Mouse (Mus musculus): Measurements from ENCODE around the gene Nwd1. TPM values are rescaled to one million over a fixed set of nuclear protein-coding genes. Genes with fewer than 3 reads are reported as not detected.

Gene Nwd1
- polyA plus RNA-seq, 1 experiment from 2014 or later: not detected

- Histone ChIP-seq H3K36me3 (ENCODE audit: insufficient read depth) (no peaks in the 10 kb centered on the region), H3K9me3 (ENCODE audit: low read depth, low read length) (no peaks in the 10 kb centered on the region), H3K27ac (ENCODE audit: low read depth) (no peak overlapping the region), H3K9ac (no peak overlapping the region), H3K27me3 (ENCODE audit: insufficient read depth, low read length) (no peaks in the 10 kb centered on the region), H3K4me1 (ENCODE audit: insufficient read depth) (no peaks in the 10 kb centered on the region), H3K4me2 (no peak overlapping the region), H3K4me3 (ENCODE audit: low read depth, low read length) (no peak overlapping the region)
- WGBS: 51% methylated on average over 5 of the region's 5 CpGs
- ATAC-seq (ENCODE audit: insufficient read depth) (no peak), DNase-seq (no peak)
- no peak for TF ChIP-seq CTCF (IDR thresholded peaks at IDR 0.05; ENCODE audit: low read depth)
Observed at GRCm38 (mm10) chr8:72716594-72716993, 70.1 kb downstream of the Nwd1 start.

- ATAC-seq (ENCODE audit: insufficient read depth): no peak
- no peak overlapping the region for H3K9ac ChIP-seq
- 23% methylated on average over 1 of the region's 1 CpGs for WGBS
Observed at GRCm38 (mm10) chr8:72720541-72720940, 74.0 kb downstream of the Nwd1 start.

GRCm38 (mm10) chr8:72722769-72723650, 76.5 kb downstream of the Nwd1 start, which contains the start of gene Sin3b:
Gene Sin3b (plus strand): TSS chr8:72723285.
- peak within 1 kb of the TSS; percentile 97 for H3K9ac ChIP-seq
- WGBS: 14% methylated on average over 55 of the region's 56 CpGs

More at GRCm38 (mm10) chr8:72720541-72720940, 74.0 kb downstream of the Nwd1 start:
- Histone ChIP-seq H3K9me3 (ENCODE audit: low read depth, low read length) (no peaks in the 10 kb centered on the region), H3K4me3 (ENCODE audit: low read depth, low read length) (no peak overlapping the region), H3K36me3 (ENCODE audit: insufficient read depth) (peaks cover 10% of the 10 kb centered on the region), H3K27me3 (ENCODE audit: insufficient read depth, low read length) (no peaks in the 10 kb centered on the region), H3K4me1 (ENCODE audit: insufficient read depth) (0 out of 2 replicates have a peak, but pooled peaks cover 3% of the 10 kb centered on the region), H3K27ac (ENCODE audit: low read depth) (no peak overlapping the region), H3K4me2 (no peak overlapping the region)
- no peak for DNase-seq
- TF ChIP-seq CTCF (IDR thresholded peaks at IDR 0.05; ENCODE audit: low read depth): no peak

GRCm38 (mm10) chr8:72723651-72724001, 77.1 kb downstream of the Nwd1 start:
- no peak overlapping the region for H3K27ac ChIP-seq (ENCODE audit: low read depth)
- peak overlapping the region; percentile 97 for H3K4me3 ChIP-seq (ENCODE audit: low read depth, low read length)
- TF ChIP-seq CTCF (IDR thresholded peaks at IDR 0.05; ENCODE audit: low read depth): no peak
- peaks cover 41% of the 10 kb centered on the region for H3K36me3 ChIP-seq (ENCODE audit: insufficient read depth)
- H3K27me3 ChIP-seq (ENCODE audit: insufficient read depth, low read length): no peaks in the 10 kb centered on the region
- under 1% methylated on average over 30 of the region's 30 CpGs for WGBS
- no peaks in the 10 kb centered on the region for H3K9me3 ChIP-seq (ENCODE audit: low read depth, low read length)
- 0 out of 2 replicates have a peak, but pooled peaks cover 3% of the 10 kb centered on the region for H3K4me1 ChIP-seq (ENCODE audit: insufficient read depth)
- ATAC-seq (ENCODE audit: insufficient read depth): peak; percentile 53
- DNase-seq: peak; percentile 30
- H3K4me2 ChIP-seq: peak overlapping the region; percentile 79
- peak overlapping the region; percentile 97 for H3K9ac ChIP-seq

More at GRCm38 (mm10) chr8:72722769-72723650, 76.5 kb downstream of the Nwd1 start, which contains the start of gene Sin3b:
- Histone ChIP-seq H3K4me1 (ENCODE audit: insufficient read depth) (0 out of 2 replicates have a peak, but pooled peaks cover 3% of the 10 kb centered on the region), H3K36me3 (ENCODE audit: insufficient read depth) (peaks cover 34% of the 10 kb centered on the region), H3K4me3 (ENCODE audit: low read depth, low read length) (peak within 1 kb of the TSS; percentile 97), H3K4me2 (peak within 1 kb of the TSS; percentile 79), H3K9me3 (ENCODE audit: low read depth, low read length) (no peaks in the 10 kb centered on the region), H3K27ac (ENCODE audit: low read depth) (no peak within 1 kb of the TSS), H3K27me3 (ENCODE audit: insufficient read depth, low read length) (no peaks in the 10 kb centered on the region)
- peak; percentile 96 for DNase-seq
- TF ChIP-seq CTCF (IDR thresholded peaks at IDR 0.05; ENCODE audit: low read depth): no peak
- peak; percentile 98 for ATAC-seq (ENCODE audit: insufficient read depth)

GRCm38 (mm10) chr8:72728636-72729035, 82.1 kb downstream of the Nwd1 start:
- 73% methylated on average over 1 of the region's 1 CpGs for WGBS
- Histone ChIP-seq H3K9ac (no peak overlapping the region), H3K27me3 (ENCODE audit: insufficient read depth, low read length) (no peaks in the 10 kb centered on the region), H3K4me1 (ENCODE audit: insufficient read depth) (0 out of 2 replicates have a peak, but pooled peaks cover 3% of the 10 kb centered on the region), H3K27ac (ENCODE audit: low read depth) (no peak overlapping the region), H3K36me3 (ENCODE audit: insufficient read depth) (peaks cover 89% of the 10 kb centered on the region), H3K4me2 (no peak overlapping the region), H3K9me3 (ENCODE audit: low read depth, low read length) (no peaks in the 10 kb centered on the region), H3K4me3 (ENCODE audit: low read depth, low read length) (no peak overlapping the region)
- ATAC-seq (ENCODE audit: insufficient read depth): no peak
- DNase-seq: no peak
- no peak for TF ChIP-seq CTCF (IDR thresholded peaks at IDR 0.05; ENCODE audit: low read depth)

- Histone ChIP-seq H3K36me3 (ENCODE audit: insufficient read depth) (peaks cover 98% of the 10 kb centered on the region), H3K9ac (no peak overlapping the region), H3K4me2 (no peak overlapping the region), H3K4me3 (ENCODE audit: low read depth, low read length) (no peak overlapping the region), H3K27ac (ENCODE audit: low read depth) (no peak overlapping the region), H3K27me3 (ENCODE audit: insufficient read depth, low read length) (no peaks in the 10 kb centered on the region), H3K4me1 (ENCODE audit: insufficient read depth) (no peaks in the 10 kb centered on the region), H3K9me3 (ENCODE audit: low read depth, low read length) (no peaks in the 10 kb centered on the region)
- ATAC-seq (ENCODE audit: insufficient read depth) (no peak), DNase-seq (no peak)
- no peak for TF ChIP-seq CTCF (IDR thresholded peaks at IDR 0.05; ENCODE audit: low read depth)
- 80% methylated on average over 5 of the region's 5 CpGs for WGBS
Observed at GRCm38 (mm10) chr8:72735001-72735400, 88.5 kb downstream of the Nwd1 start.

GRCm38 (mm10) chr8:72736868-72737267, 90.4 kb downstream of the Nwd1 start:
- no peak for DNase-seq
- Histone ChIP-seq H3K4me1 (ENCODE audit: insufficient read depth) (no peaks in the 10 kb centered on the region), H3K4me3 (ENCODE audit: low read depth, low read length) (no peak overlapping the region), H3K4me2 (no peak overlapping the region), H3K36me3 (ENCODE audit: insufficient read depth) (peaks cover 89% of the 10 kb centered on the region), H3K9ac (no peak overlapping the region), H3K27ac (ENCODE audit: low read depth) (no peak overlapping the region), H3K9me3 (ENCODE audit: low read depth, low read length) (no peaks in the 10 kb centered on the region), H3K27me3 (ENCODE audit: insufficient read depth, low read length) (no peaks in the 10 kb centered on the region)
- ATAC-seq (ENCODE audit: insufficient read depth): no peak; the same call in 1 of the 2 replicates
- TF ChIP-seq CTCF (IDR thresholded peaks at IDR 0.05; ENCODE audit: low read depth): no peak
